Mouse (Mus musculus) forebrain, embryonic 10.5 days (tissue): ENCODE data around the gene Ewsr1. TPM values are rescaled to one million over a fixed set of nuclear protein-coding genes. Genes with fewer than 3 reads are reported as not detected.
A peak's percentile ranks its signal among the peaks of the same experiment; 100 is the strongest.

Experiments
- DNase-seq: peaks from one replicate; pipeline ENCODE4 v3.0.0-alpha.2; 2017; ENCODE audit warnings: low spot score; ENCODE audit errors: extremely low spot score
- H3K27ac ChIP-seq: fragments of 300-500 bp; sonication (generic); 2 replicates; pipeline ENCODE4 v1.5.1; 2016; ENCODE audit warnings: mild to moderate bottlenecking
- H3K27me3 ChIP-seq: fragments of 300-500 bp; sonication (generic); 2 replicates; pipeline ENCODE4 v1.6.1; 2016; ENCODE audit warnings: mild to moderate bottlenecking; ENCODE audit not compliant: poor library complexity, severe bottlenecking
- H3K36me3 ChIP-seq: fragments of 300-500 bp; sonication (generic); replicated peaks from 2 replicates; pipeline ENCODE4 v1.6.1; 2016; ENCODE audit warnings: mild to moderate bottlenecking, moderate library complexity
- H3K4me1 ChIP-seq: fragments of 300-500 bp; sonication (generic); 2 replicates; pipeline ENCODE4 v1.6.1; 2016
- H3K4me3 ChIP-seq: fragments of 300-500 bp; sonication (generic); 2 replicates; pipeline ENCODE4 v1.5.1; 2016; ENCODE audit warnings: mild to moderate bottlenecking, moderate library complexity
- H3K9me3 ChIP-seq: fragments of 300-500 bp; sonication (generic); 2 replicates; pipeline ENCODE4 v1.6.1; 2016; ENCODE audit warnings: mild to moderate bottlenecking, moderate library complexity
- WGBS: fragments of 180-500 bp; shearing (Covaris S2); methylation state at CpG from one replicate; pipeline ENCODE4 v1.1.7; 2016; 5-methylcytosine and 5-hydroxymethylcytosine counted together
- polyA plus RNA-seq: library from polyadenylated mRNA; unstranded; fragments of >200 nt; fragmentation: Nextera tagmentation; extraction: Ambion mirVana; gene quantifications from 2 replicates; pipeline ENCODE4 v1.2.1, GENCODE M21; 2016

Gene Ewsr1
- polyA plus RNA-seq, result 896 and 966 TPM in 2 replicates

- peak; percentile 96 for DNase-seq
- Histone ChIP-seq H3K4me3 (peak within 1 kb of the TSS; percentile 80), H3K36me3 (peaks cover 39% of the 10 kb centered on the region), H3K27ac (peak within 1 kb of the TSS; percentile 99), H3K9me3 (no peaks in the 10 kb centered on the region), H3K4me1 (peaks cover 35% of the 10 kb centered on the region), H3K27me3 (no peaks in the 10 kb centered on the region)
- under 1% methylated on average over 91 of the region's 92 CpGs for WGBS
Observed at GRCm38 (mm10) chr11:5098736-5099542, at the start of gene Ewsr1, which contains the start of gene Rhbdd3. TSS of gene Ewsr1 (minus strand) at chr11:5099266. TSS of gene Rhbdd3 (plus strand) at chr11:5098926.

GRCm38 (mm10) chr11:5145600-5145999 lies 46.5 kb upstream of the Ewsr1 start:
- 75% methylated on average over 3 of the region's 3 CpGs for WGBS
- Histone ChIP-seq H3K9me3 (no peaks in the 10 kb centered on the region), H3K27ac (peak overlapping the region; percentile 27), H3K4me3 (no peak overlapping the region), H3K36me3 (peaks cover 16% of the 10 kb centered on the region), H3K4me1 (peaks cover 45% of the 10 kb centered on the region), H3K27me3 (peaks cover 10% of the 10 kb centered on the region)
- no peak for DNase-seq

GRCm38 (mm10) chr11:5141965-5142364 lies 42.9 kb upstream of the Ewsr1 start:
- Histone ChIP-seq H3K9me3 (no peaks in the 10 kb centered on the region), H3K4me1 (peaks cover 20% of the 10 kb centered on the region), H3K36me3 (peaks cover 35% of the 10 kb centered on the region), H3K4me3 (no peak overlapping the region), H3K27me3 (no peaks in the 10 kb centered on the region), H3K27ac (no peak overlapping the region)
- 88% methylated on average over 2 of the region's 2 CpGs for WGBS
- no peak for DNase-seq

GRCm38 (mm10) chr11:5141252-5141651 lies 42.2 kb upstream of the Ewsr1 start:
- peaks cover 35% of the 10 kb centered on the region for H3K36me3 ChIP-seq
- H3K4me1 ChIP-seq, result peaks cover 17% of the 10 kb centered on the region
- no peaks in the 10 kb centered on the region for H3K27me3 ChIP-seq
- H3K27ac ChIP-seq, result no peak overlapping the region
- H3K4me3 ChIP-seq, result no peak overlapping the region
- DNase-seq, result no peak
- 88% methylated on average over 5 of the region's 5 CpGs for WGBS
- no peaks in the 10 kb centered on the region for H3K9me3 ChIP-seq

- Histone ChIP-seq H3K4me1 (peaks cover 15% of the 10 kb centered on the region), H3K4me3 (no peak overlapping the region), H3K27me3 (no peaks in the 10 kb centered on the region), H3K36me3 (peaks cover 33% of the 10 kb centered on the region), H3K27ac (0 out of 2 replicates have a peak overlapping the region, but pooled peaks have one; percentile 40), H3K9me3 (no peaks in the 10 kb centered on the region)
- 82% methylated on average over 8 of the region's 8 CpGs for WGBS
- no peak for DNase-seq
Observed at GRCm38 (mm10) chr11:5140619-5141018, 41.6 kb upstream of the Ewsr1 start.

- Histone ChIP-seq H3K4me3 (no peak overlapping the region), H3K4me1 (peaks cover 12% of the 10 kb centered on the region), H3K27me3 (no peaks in the 10 kb centered on the region), H3K27ac (0 out of 2 replicates have a peak overlapping the region, but pooled peaks have one; percentile 35), H3K9me3 (no peaks in the 10 kb centered on the region), H3K36me3 (peaks cover 32% of the 10 kb centered on the region)
- 83% methylated on average over 9 of the region's 9 CpGs for WGBS
- no peak for DNase-seq
Observed at GRCm38 (mm10) chr11:5139372-5139771, 40.3 kb upstream of the Ewsr1 start.

- Histone ChIP-seq H3K4me1 (peaks cover 12% of the 10 kb centered on the region), H3K27me3 (no peaks in the 10 kb centered on the region), H3K27ac (no peak overlapping the region), H3K36me3 (peaks cover 24% of the 10 kb centered on the region), H3K9me3 (no peaks in the 10 kb centered on the region), H3K4me3 (no peak overlapping the region)
- WGBS, result 90% methylated on average over 2 of the region's 2 CpGs
- DNase-seq, result no peak
Observed at GRCm38 (mm10) chr11:5138642-5139041, 39.6 kb upstream of the Ewsr1 start.

- H3K4me1 ChIP-seq, result peaks cover 20% of the 10 kb centered on the region
- H3K4me3 ChIP-seq, result no peak overlapping the region
- peak overlapping the region; percentile 48; the same call in 1 of the 2 replicates for H3K27ac ChIP-seq
- H3K36me3 ChIP-seq, result peaks cover 27% of the 10 kb centered on the region
- H3K27me3 ChIP-seq, result no peaks in the 10 kb centered on the region
- WGBS, result 83% methylated on average over 11 of the region's 11 CpGs
- no peaks in the 10 kb centered on the region for H3K9me3 ChIP-seq
- DNase-seq, result no peak
Observed at GRCm38 (mm10) chr11:5135914-5136313, 36.8 kb upstream of the Ewsr1 start.

- peaks cover 42% of the 10 kb centered on the region for H3K4me1 ChIP-seq
- DNase-seq, result no peak
- peaks cover 10% of the 10 kb centered on the region; the same call in 1 of the 2 replicates for H3K36me3 ChIP-seq
- no peaks in the 10 kb centered on the region for H3K27me3 ChIP-seq
- no peak overlapping the region for H3K27ac ChIP-seq
- 87% methylated on average over 4 of the region's 4 CpGs for WGBS
- H3K4me3 ChIP-seq, result no peak overlapping the region
- H3K9me3 ChIP-seq, result no peaks in the 10 kb centered on the region
Observed at GRCm38 (mm10) chr11:5132751-5133150, 33.7 kb upstream of the Ewsr1 start.

GRCm38 (mm10) chr11:5130111-5130665 lies 31.1 kb upstream of the Ewsr1 start:
- 52% methylated on average over 4 of the region's 4 CpGs for WGBS
- Histone ChIP-seq H3K4me3 (no peak overlapping the region), H3K9me3 (no peaks in the 10 kb centered on the region), H3K27me3 (no peaks in the 10 kb centered on the region), H3K4me1 (peaks cover 48% of the 10 kb centered on the region), H3K36me3 (peaks cover 12% of the 10 kb centered on the region; the same call in 1 of the 2 replicates), H3K27ac (peak overlapping the region; percentile 87)
- no peak for DNase-seq

- H3K27me3 ChIP-seq, result no peaks in the 10 kb centered on the region
- H3K9me3 ChIP-seq, result peaks cover 3% of the 10 kb centered on the region; the same call in 1 of the 2 replicates
- H3K4me3 ChIP-seq, result peak overlapping the region; percentile 30
- H3K36me3 ChIP-seq, result peaks cover 17% of the 10 kb centered on the region
- DNase-seq, result peak; percentile 53
- peaks cover 48% of the 10 kb centered on the region for H3K4me1 ChIP-seq
- 25% methylated on average over 5 of the region's 5 CpGs for WGBS
- peak overlapping the region; percentile 87 for H3K27ac ChIP-seq
Observed at GRCm38 (mm10) chr11:5129035-5129480, 30.0 kb upstream of the Ewsr1 start.

GRCm38 (mm10) chr11:5125713-5126112 lies 26.6 kb upstream of the Ewsr1 start:
- H3K4me3 ChIP-seq, result no peak overlapping the region
- H3K4me1 ChIP-seq, result peaks cover 39% of the 10 kb centered on the region
- no peak overlapping the region for H3K27ac ChIP-seq
- 89% methylated on average over 4 of the region's 4 CpGs for WGBS
- H3K9me3 ChIP-seq, result peaks cover 7% of the 10 kb centered on the region; the same call in 1 of the 2 replicates
- peaks cover 31% of the 10 kb centered on the region for H3K36me3 ChIP-seq
- DNase-seq, result no peak
- H3K27me3 ChIP-seq, result no peaks in the 10 kb centered on the region
